Mouse (Mus musculus) kidney, adult 11 months (tissue): Measurements from ENCODE around the gene Snrpb2.

ENCODE experiments used
- DNase-seq: peaks from one replicate; pipeline ENCODE4 v3.0.0; 2022

The Snrpb2 gene

DNA sequence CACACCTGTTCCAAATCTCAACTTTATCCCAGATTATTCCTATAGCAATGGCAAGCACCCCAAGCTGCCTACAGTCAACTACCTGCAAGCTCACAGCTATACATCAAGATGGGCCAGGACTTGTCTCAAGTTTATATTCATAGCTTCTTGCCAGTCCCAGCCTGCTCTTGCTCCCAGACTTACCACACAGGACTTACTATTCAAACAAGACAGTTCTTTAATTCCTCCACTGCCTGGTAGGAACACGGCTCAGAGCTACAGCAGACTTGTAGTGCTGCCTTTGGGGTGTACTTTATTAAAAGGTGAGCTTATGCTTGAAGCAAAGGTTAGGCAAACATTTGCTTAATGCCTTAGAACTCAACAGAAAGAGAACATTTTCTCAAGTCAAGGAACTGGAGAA lies 34.3 kb downstream of the Snrpb2 start:
- no peak for DNase-seq

DNA sequence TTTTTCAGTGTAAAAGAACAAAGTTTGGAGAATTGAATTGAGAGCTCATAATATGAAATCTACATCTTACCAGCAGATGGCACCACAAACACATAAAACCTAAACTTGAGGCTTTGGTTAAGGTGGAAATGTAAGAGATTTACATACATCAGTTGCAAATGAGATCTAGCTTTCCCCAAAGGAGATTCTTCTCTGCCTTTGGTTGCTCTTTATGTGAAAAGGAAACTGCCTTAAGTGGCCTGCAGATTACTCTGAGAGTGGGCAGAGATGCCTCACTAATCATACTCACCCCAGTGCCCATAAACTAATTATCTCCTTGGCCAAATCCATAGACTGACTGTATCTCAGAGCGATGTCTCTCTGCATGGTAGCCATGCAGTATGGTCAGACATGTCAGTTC lies 51.0 kb downstream of the Snrpb2 start:
- no peak for DNase-seq

- DNase-seq = no peak
Measured at GRCm38 (mm10) chr2:143114716-143115115, 51.9 kb downstream of the Snrpb2 start.

GRCm38 (mm10) chr2:143117453-143117852 lies 54.6 kb downstream of the Snrpb2 start:
- DNase-seq = no peak

DNA sequence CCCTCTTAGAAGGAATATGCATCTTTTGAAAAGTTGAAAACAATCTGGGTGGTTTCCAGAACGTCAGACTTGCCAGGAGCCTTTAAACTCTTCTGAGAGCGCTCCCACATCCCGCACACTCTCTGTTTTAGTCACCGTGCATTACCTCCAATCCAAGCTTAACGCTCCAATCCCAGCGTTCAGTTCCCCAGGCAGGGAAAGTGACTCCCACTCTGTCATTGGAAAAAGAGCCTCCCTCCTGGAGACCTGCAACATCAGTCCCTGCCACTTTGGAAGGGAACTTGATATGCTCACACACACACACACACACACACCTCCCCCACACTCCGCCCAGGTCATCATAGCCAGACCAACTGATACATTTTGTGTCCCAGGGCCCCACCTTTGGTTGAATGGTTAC lies 55.4 kb downstream of the Snrpb2 start:
- DNase-seq = no peak
